Mouse (Mus musculus) liver, embryonic 14.5 days (tissue): ENCODE results near the gene Aox3.

Experiments
- CTCF ChIP-seq: IDR thresholded peaks from 2 replicates; pipeline ENCODE4 v1.5.1; 2016; ENCODE audit warnings: antibody characterized with exemption, low read depth, control low read depth
- EP300 ChIP-seq: IDR thresholded peaks from 2 replicates; pipeline ENCODE4 v1.6.1; 2016; ENCODE audit warnings: antibody characterized with exemption, low read depth

- TF ChIP-seq CTCF (no peak), EP300 (no peak)
Measured at GRCm38 (mm10) chr1:58091213-58091612, 21.7 kb upstream of the Aox3 start.
